Mouse (Mus musculus) adrenal gland, postnatal 10 days (tissue): ENCODE measurements around the gene Gmfg. TPM values are rescaled to one million over a fixed set of nuclear protein-coding genes. Genes with fewer than 3 reads are reported as not detected.
A peak's percentile ranks its signal among the peaks of the same experiment; 100 is the strongest.

ENCODE experiments used
- DNase-seq: peaks from one replicate; pipeline ENCODE4 v3.0.0; 2021; ENCODE audit warnings: mixed read lengths
- total RNA-seq, 2 experiments: library from RNA; stranded (reverse); gene quantifications; 2 replicates each; pipeline ENCODE4 v1.2.3; 2021

Gene Gmfg
- total RNA-seq, 2 experiments from 2014 or later = 23.3 to 24.7 TPM

- DNase-seq = no peak
Observed at GRCm38 (mm10) chr7:28437964-28438363, 717 bp downstream of the Gmfg start.

- DNase-seq = no peak
Observed at GRCm38 (mm10) chr7:28438771-28439170, 1.5 kb downstream of the Gmfg start.

- DNase-seq = peak; percentile 35
Observed at GRCm38 (mm10) chr7:28440739-28441138, 3.5 kb downstream of the Gmfg start.

- no peak for DNase-seq
Observed at GRCm38 (mm10) chr7:28441776-28442485, 4.7 kb downstream of the Gmfg start.

- no peak for DNase-seq
Observed at GRCm38 (mm10) chr7:28442688-28443087, 5.4 kb downstream of the Gmfg start.

- DNase-seq = no peak
Observed at GRCm38 (mm10) chr7:28444344-28444974, 7.2 kb downstream of the Gmfg start.

- peak; percentile 93 for DNase-seq
Observed at GRCm38 (mm10) chr7:28446446-28446845, 9.2 kb downstream of the Gmfg start.

- peak; percentile 66 for DNase-seq
Observed at GRCm38 (mm10) chr7:28447101-28447830, 10.0 kb downstream of the Gmfg start.

- no peak for DNase-seq
Observed at GRCm38 (mm10) chr7:28447865-28448820, 10.9 kb downstream of the Gmfg start.

GRCm38 (mm10) chr7:28451531-28452360, 14.5 kb downstream of the Gmfg start, which contains the start of gene Lrfn1:
Gene Lrfn1, plus strand, starts transcription at chr7:28451980.
- DNase-seq = peak; percentile 44

- DNase-seq = no peak
Observed at GRCm38 (mm10) chr7:28452361-28453005, 15.2 kb downstream of the Gmfg start.

- DNase-seq = no peak
Observed at GRCm38 (mm10) chr7:28460361-28460760, 23.1 kb downstream of the Gmfg start.

GRCm38 (mm10) chr7:28462769-28463168, 25.5 kb downstream of the Gmfg start:
- DNase-seq = no peak

GRCm38 (mm10) chr7:28464416-28465212, 27.4 kb downstream of the Gmfg start:
- DNase-seq = peak; percentile 79

- no peak for DNase-seq
Observed at GRCm38 (mm10) chr7:28466721-28467212, 29.5 kb downstream of the Gmfg start.

- DNase-seq = peak; percentile 83
Observed at GRCm38 (mm10) chr7:28467213-28467751, 30.0 kb downstream of the Gmfg start.

GRCm38 (mm10) chr7:28476191-28476590, 38.9 kb downstream of the Gmfg start:
- no peak for DNase-seq

GRCm38 (mm10) chr7:28477363-28477762, 40.1 kb downstream of the Gmfg start:
- DNase-seq = no peak

- DNase-seq = peak; percentile 42
Observed at GRCm38 (mm10) chr7:28478854-28479253, 41.6 kb downstream of the Gmfg start.
